Mouse (Mus musculus): ENCODE data around the gene Rtn4rl2. TPM values are rescaled to one million over a fixed set of nuclear protein-coding genes. Genes with fewer than 3 reads are reported as not detected.

Gene Rtn4rl2
- polyA plus RNA-seq, 1 experiment: 0.18 TPM

DNA sequence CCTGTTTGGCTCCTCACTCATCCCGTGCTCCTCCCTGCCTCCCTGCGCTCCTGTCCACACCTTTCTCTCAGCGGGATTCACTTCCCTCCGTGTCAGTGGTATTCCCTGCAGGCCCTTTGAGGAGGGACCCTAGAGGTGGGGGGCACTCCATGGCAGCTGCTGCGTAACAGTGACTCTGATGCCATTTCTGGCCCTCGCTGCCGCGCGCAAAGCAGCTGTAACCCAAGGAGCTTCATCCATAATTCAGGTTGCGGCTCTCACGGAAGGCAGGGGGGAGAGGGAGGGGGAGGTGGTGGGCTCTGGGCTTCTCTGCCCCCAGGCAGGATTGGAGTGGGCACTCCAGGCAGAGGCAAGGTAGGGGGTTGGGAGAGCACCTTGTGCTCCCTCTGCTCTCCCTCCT is 3.0 kb downstream of the Rtn4rl2 start:
- H3K79me3 ChIP-seq (ENCODE audit: low read depth): no peaks in the 10 kb centered on the region
- no peaks in the 10 kb centered on the region for H3K36me3 ChIP-seq (ENCODE audit: control insufficient read depth, insufficient read depth)
- TF ChIP-seq USF1 (IDR thresholded peaks at IDR 0.05; ENCODE audit: low read depth) (no peak), MAX (IDR thresholded peaks at IDR 0.05) (no peak), MYOG (IDR thresholded peaks at IDR 0.05; ENCODE audit: control insufficient read depth, extremely low read depth, insufficient read length) (no peak), CTCF (IDR thresholded peaks at IDR 0.05; ENCODE audit: control insufficient read depth, insufficient read depth, insufficient read length) (no peak), CEBPB (IDR thresholded peaks at IDR 0.05; ENCODE audit: low read depth) (no peak), MYOD1 (IDR thresholded peaks at IDR 0.05; ENCODE audit: control insufficient read depth, insufficient read length, low read depth) (no peak), FOSL1 (IDR thresholded peaks at IDR 0.05; ENCODE audit: insufficient read depth, low read length, poor library complexity, severe bottlenecking) (no peak)
- H3ac ChIP-seq (ENCODE audit: control insufficient read depth, insufficient read length, low read depth): no peak overlapping the region
- no peak overlapping the region for H3K4me3 ChIP-seq (ENCODE audit: insufficient read depth, poor library complexity, severe bottlenecking)
- H3K27me3 ChIP-seq (ENCODE audit: control insufficient read depth, insufficient read depth, insufficient read length): peaks cover 45% of the 10 kb centered on the region
- no peaks in the 10 kb centered on the region for H3K79me2 ChIP-seq (ENCODE audit: control insufficient read depth, insufficient read depth)

GRCm38 (mm10) chr2:84883084-84883483 is 3.4 kb downstream of the Rtn4rl2 start:
- Histone ChIP-seq H3ac (ENCODE audit: control insufficient read depth, insufficient read length, low read depth) (no peak overlapping the region), H3K27me3 (ENCODE audit: control insufficient read depth, insufficient read depth, insufficient read length) (peaks cover 43% of the 10 kb centered on the region), H3K79me3 (ENCODE audit: low read depth) (no peaks in the 10 kb centered on the region), H3K4me3 (ENCODE audit: insufficient read depth, poor library complexity, severe bottlenecking) (no peak overlapping the region), H3K79me2 (ENCODE audit: control insufficient read depth, insufficient read depth) (no peaks in the 10 kb centered on the region), H3K36me3 (ENCODE audit: control insufficient read depth, insufficient read depth) (no peaks in the 10 kb centered on the region)
- TF ChIP-seq MYOD1 (IDR thresholded peaks at IDR 0.05; ENCODE audit: control insufficient read depth, insufficient read length, low read depth): no peak
- TF ChIP-seq CEBPB (IDR thresholded peaks at IDR 0.05; ENCODE audit: low read depth): no peak
- TF ChIP-seq MYOG (IDR thresholded peaks at IDR 0.05; ENCODE audit: control insufficient read depth, extremely low read depth, insufficient read length): no peak
- no peak for TF ChIP-seq MAX (IDR thresholded peaks at IDR 0.05)
- TF ChIP-seq CTCF (IDR thresholded peaks at IDR 0.05; ENCODE audit: control insufficient read depth, insufficient read depth, insufficient read length): no peak
- TF ChIP-seq USF1 (IDR thresholded peaks at IDR 0.05; ENCODE audit: low read depth): no peak
- TF ChIP-seq FOSL1 (IDR thresholded peaks at IDR 0.05; ENCODE audit: insufficient read depth, low read length, poor library complexity, severe bottlenecking): no peak

DNA sequence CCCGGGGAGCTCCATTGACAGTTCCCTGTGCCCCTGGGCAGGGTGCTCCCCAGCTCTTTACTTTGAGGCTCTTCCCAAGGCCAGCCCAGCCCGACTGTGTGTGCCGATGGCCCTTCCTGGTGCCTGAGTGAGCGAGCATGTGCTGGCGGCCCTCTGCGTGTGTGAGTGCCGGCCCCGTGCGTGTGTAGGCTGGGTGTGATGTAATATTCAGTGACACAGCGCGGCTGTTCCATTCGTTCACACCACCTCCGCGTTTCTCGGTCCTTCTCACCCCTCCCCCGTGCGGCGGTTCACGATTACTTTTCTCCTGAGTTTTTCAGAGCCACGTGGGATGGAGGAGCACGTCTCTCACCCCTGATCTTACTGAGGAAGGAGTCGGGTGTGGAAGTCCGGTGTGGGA is 3.9 kb downstream of the Rtn4rl2 start:
- TF ChIP-seq MAX (IDR thresholded peaks at IDR 0.05) (no peak), CEBPB (IDR thresholded peaks at IDR 0.05; ENCODE audit: low read depth) (no peak), FOSL1 (IDR thresholded peaks at IDR 0.05; ENCODE audit: insufficient read depth, low read length, poor library complexity, severe bottlenecking) (no peak), MYOG (IDR thresholded peaks at IDR 0.05; ENCODE audit: control insufficient read depth, extremely low read depth, insufficient read length) (no peak), USF1 (IDR thresholded peaks at IDR 0.05; ENCODE audit: low read depth) (no peak), MYOD1 (IDR thresholded peaks at IDR 0.05; ENCODE audit: control insufficient read depth, insufficient read length, low read depth) (no peak), CTCF (IDR thresholded peaks at IDR 0.05; ENCODE audit: control insufficient read depth, insufficient read depth, insufficient read length) (no peak)

DNA sequence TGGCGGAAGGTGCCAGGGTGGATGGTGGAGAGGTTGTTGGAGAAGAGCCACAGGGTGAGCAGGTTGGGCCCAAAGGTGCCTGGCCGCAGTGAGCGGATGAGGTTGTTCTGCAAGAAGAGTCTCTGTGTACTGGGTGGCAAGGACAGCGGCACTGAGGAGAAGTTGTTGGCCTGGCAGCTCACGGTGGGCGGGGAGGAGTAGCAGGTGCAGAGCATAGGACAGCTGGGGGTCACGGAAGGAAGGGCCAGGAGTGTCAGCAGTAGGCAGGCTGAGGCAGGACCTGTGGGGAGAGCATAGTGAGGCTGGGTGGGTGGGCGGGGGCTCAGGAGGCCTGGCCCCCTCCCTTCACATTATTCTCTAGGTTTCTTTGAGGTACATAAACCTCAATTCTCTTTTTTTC is 5.9 kb downstream of the Rtn4rl2 start:
- H3K4me3 ChIP-seq (ENCODE audit: insufficient read depth, poor library complexity, severe bottlenecking): no peak overlapping the region
- H3K36me3 ChIP-seq (ENCODE audit: control insufficient read depth, insufficient read depth): no peaks in the 10 kb centered on the region
- no peaks in the 10 kb centered on the region for H3K79me3 ChIP-seq (ENCODE audit: low read depth)
- no peak overlapping the region for H3ac ChIP-seq (ENCODE audit: control insufficient read depth, insufficient read length, low read depth)
- no peaks in the 10 kb centered on the region for H3K79me2 ChIP-seq (ENCODE audit: control insufficient read depth, insufficient read depth)
- TF ChIP-seq MYOD1 (IDR thresholded peaks at IDR 0.05; ENCODE audit: control insufficient read depth, insufficient read length, low read depth) (no peak), USF1 (IDR thresholded peaks at IDR 0.05; ENCODE audit: low read depth) (no peak), FOSL1 (IDR thresholded peaks at IDR 0.05; ENCODE audit: insufficient read depth, low read length, poor library complexity, severe bottlenecking) (no peak), CTCF (IDR thresholded peaks at IDR 0.05; ENCODE audit: control insufficient read depth, insufficient read depth, insufficient read length) (no peak), CEBPB (IDR thresholded peaks at IDR 0.05; ENCODE audit: low read depth) (no peak), MYOG (IDR thresholded peaks at IDR 0.05; ENCODE audit: control insufficient read depth, extremely low read depth, insufficient read length) (no peak), MAX (IDR thresholded peaks at IDR 0.05) (no peak)
- H3K27me3 ChIP-seq (ENCODE audit: control insufficient read depth, insufficient read depth, insufficient read length): peaks cover 37% of the 10 kb centered on the region

More for the DNA sequence above, 3.9 kb downstream of the Rtn4rl2 start:
- Histone ChIP-seq H3K36me3 (ENCODE audit: control insufficient read depth, insufficient read depth) (no peaks in the 10 kb centered on the region), H3K27me3 (ENCODE audit: control insufficient read depth, insufficient read depth, insufficient read length) (peaks cover 39% of the 10 kb centered on the region), H3K4me3 (ENCODE audit: insufficient read depth, poor library complexity, severe bottlenecking) (no peak overlapping the region), H3ac (ENCODE audit: control insufficient read depth, insufficient read length, low read depth) (no peak overlapping the region), H3K79me2 (ENCODE audit: control insufficient read depth, insufficient read depth) (no peaks in the 10 kb centered on the region), H3K79me3 (ENCODE audit: low read depth) (no peaks in the 10 kb centered on the region)

DNA sequence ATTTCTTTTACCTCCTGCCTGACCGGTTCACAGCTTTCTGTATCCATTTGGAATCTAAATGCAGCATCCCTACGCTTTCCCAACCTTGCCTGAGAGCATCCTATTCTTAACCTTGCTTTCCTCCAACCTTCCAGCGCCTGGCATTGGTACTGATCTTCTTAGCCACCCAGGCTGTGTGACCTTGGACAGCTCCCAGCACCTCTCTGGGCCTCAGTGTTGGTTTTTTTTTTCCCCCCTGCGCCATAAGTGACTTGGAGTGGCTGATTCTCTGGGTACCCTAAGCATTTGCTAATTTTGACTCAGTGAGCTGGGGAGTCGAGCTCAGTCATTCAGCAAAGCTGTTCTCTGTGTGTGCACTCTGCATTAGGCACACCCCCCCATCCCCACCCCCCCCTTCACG is 10.7 kb downstream of the Rtn4rl2 start:
- no peaks in the 10 kb centered on the region for H3K36me3 ChIP-seq (ENCODE audit: control insufficient read depth, insufficient read depth)
- no peak overlapping the region for H3K4me3 ChIP-seq (ENCODE audit: insufficient read depth, poor library complexity, severe bottlenecking)
- H3K79me2 ChIP-seq (ENCODE audit: control insufficient read depth, insufficient read depth): no peaks in the 10 kb centered on the region
- H3K27me3 ChIP-seq (ENCODE audit: control insufficient read depth, insufficient read depth, insufficient read length): peaks cover 57% of the 10 kb centered on the region
- no peak overlapping the region for H3ac ChIP-seq (ENCODE audit: control insufficient read depth, insufficient read length, low read depth)
- TF ChIP-seq MYOD1 (IDR thresholded peaks at IDR 0.05; ENCODE audit: control insufficient read depth, insufficient read length, low read depth): no peak
- TF ChIP-seq MAX (IDR thresholded peaks at IDR 0.05): no peak
- no peak for TF ChIP-seq FOSL1 (IDR thresholded peaks at IDR 0.05; ENCODE audit: insufficient read depth, low read length, poor library complexity, severe bottlenecking)
- no peak for TF ChIP-seq CTCF (IDR thresholded peaks at IDR 0.05; ENCODE audit: control insufficient read depth, insufficient read depth, insufficient read length)
- no peak for TF ChIP-seq MYOG (IDR thresholded peaks at IDR 0.05; ENCODE audit: control insufficient read depth, extremely low read depth, insufficient read length)
- TF ChIP-seq USF1 (IDR thresholded peaks at IDR 0.05; ENCODE audit: low read depth): no peak
- no peak for TF ChIP-seq CEBPB (IDR thresholded peaks at IDR 0.05; ENCODE audit: low read depth)
- H3K79me3 ChIP-seq (ENCODE audit: low read depth): no peaks in the 10 kb centered on the region

All from C2C12 (cell line).